In genomic region chr19:58918597-58918996, GRCm38 (mm10) we compare ENCODE assay signal across 7 mouse cellular contexts. TPM values are rescaled to one million over a fixed set of nuclear protein-coding genes. Genes with fewer than 3 reads are reported as not detected.
DNase-seq lines count a peak whose midpoint lies in the region; ATAC-seq and TF ChIP-seq lines count a peak whose summit lies in the region.

No protein-coding gene starts in this region.

- no peak overlapping the region for H3K27ac ChIP-seq in neural tube, embryonic 12.5 days
- H3K27ac ChIP-seq in forebrain, embryonic 11.5 days (ENCODE audit: low read depth, low read length): no peak overlapping the region
- no peak overlapping the region for H3K27ac ChIP-seq in liver, embryonic 14.5 days
- no peak overlapping the region for H3K27ac ChIP-seq in stomach, postnatal 0 days (replicated peaks)
- H3K27ac ChIP-seq in thymus, adult 2 months (ENCODE audit: control insufficient read depth, insufficient read depth, low read length): no peak overlapping the region

- H3K9me3 ChIP-seq in neural tube, embryonic 12.5 days: no peaks in the 10 kb centered on the region
- no peaks in the 10 kb centered on the region for H3K9me3 ChIP-seq in forebrain, embryonic 11.5 days (ENCODE audit: control insufficient read depth, low read length)
- no peaks in the 10 kb centered on the region for H3K9me3 ChIP-seq in liver, embryonic 14.5 days (ENCODE audit: control insufficient read depth, low read length)
- no peaks in the 10 kb centered on the region for H3K9me3 ChIP-seq in stomach, postnatal 0 days (ENCODE audit: control insufficient read depth, low read length)

- H3K4me2 ChIP-seq in neural tube, embryonic 12.5 days (replicated peaks): peak overlapping the region; percentile 16; the same call in 1 of the 2 replicates
- peak overlapping the region; percentile 16; the same call in 1 of the 2 replicates for H3K4me2 ChIP-seq in forebrain, embryonic 11.5 days (ENCODE audit: low read depth, low read length, severe bottlenecking)
- peak overlapping the region; percentile 33 for H3K4me2 ChIP-seq in liver, embryonic 14.5 days (ENCODE audit: low read depth)
- peak overlapping the region; percentile 49 for H3K4me2 ChIP-seq in stomach, postnatal 0 days (replicated peaks; ENCODE audit: low read depth)

- no peaks in the 10 kb centered on the region for H3K4me1 ChIP-seq in neural tube, embryonic 12.5 days
- H3K4me1 ChIP-seq in forebrain, embryonic 11.5 days (replicated peaks; ENCODE audit: control insufficient read depth, insufficient read depth, low read length): 0 out of 2 replicates have a peak, but pooled peaks cover 2% of the 10 kb centered on the region
- no peaks in the 10 kb centered on the region for H3K4me1 ChIP-seq in liver, embryonic 14.5 days (replicated peaks; ENCODE audit: control insufficient read depth in 2 of 2, insufficient read depth in 2 of 2, low read length in 1 of 2)
- no peaks in the 10 kb centered on the region for H3K4me1 ChIP-seq in stomach, postnatal 0 days (replicated peaks; ENCODE audit: control insufficient read depth, insufficient read depth)
- no peaks in the 10 kb centered on the region for H3K4me1 ChIP-seq in thymus, adult 2 months (replicated peaks; ENCODE audit: control insufficient read depth, insufficient read depth, low read length)

- TF ChIP-seq EP300 in liver, embryonic 14.5 days (IDR thresholded peaks at IDR 0.05; ENCODE audit: low read depth): no peak
- TF ChIP-seq EP300 in stomach, postnatal 0 days (optimal IDR thresholded peaks at IDR 0.05): no peak

- WGBS in neural tube, embryonic 12.5 days: 25% methylated on average over 11 of the region's 11 CpGs
- 7% methylated on average over 11 of the region's 11 CpGs for WGBS in forebrain, embryonic 11.5 days
- 11% methylated on average over 11 of the region's 11 CpGs for WGBS in liver, embryonic 14.5 days (ENCODE audit: insufficient replicate concordance)
- WGBS in stomach, postnatal 0 days: 4% methylated on average over 11 of the region's 11 CpGs
- WGBS in thymus, adult 2 months: 14% methylated on average over 11 of the region's 11 CpGs

- H3K27me3 ChIP-seq in neural tube, embryonic 12.5 days (replicated peaks): peaks cover 11% of the 10 kb centered on the region
- H3K27me3 ChIP-seq in forebrain, embryonic 11.5 days (ENCODE audit: control insufficient read depth, insufficient read depth, low read length): peaks cover 11% of the 10 kb centered on the region
- H3K27me3 ChIP-seq in liver, embryonic 14.5 days (ENCODE audit: control insufficient read depth, insufficient read depth, low read length): no peaks in the 10 kb centered on the region
- no peaks in the 10 kb centered on the region for H3K27me3 ChIP-seq in stomach, postnatal 0 days (ENCODE audit: control insufficient read depth, insufficient read depth, low read length)
- no peaks in the 10 kb centered on the region for H3K27me3 ChIP-seq in thymus, adult 2 months (ENCODE audit: control insufficient read depth, insufficient read depth, low read length)

- no peak overlapping the region for H3K4me3 ChIP-seq in neural tube, embryonic 12.5 days
- H3K4me3 ChIP-seq in forebrain, embryonic 11.5 days (ENCODE audit: low read depth, low read length): no peak overlapping the region
- 0 out of 4 replicates have a peak overlapping the region, but pooled peaks of 1 of the 2 experiments have one; percentile 11 for H3K4me3 ChIP-seq in liver, embryonic 14.5 days (ENCODE audit: insufficient read depth in 1 of 2, low read depth in 2 of 2, low read length in 2 of 2)
- peak overlapping the region; percentile 23 for H3K4me3 ChIP-seq in stomach, postnatal 0 days (ENCODE audit: low read depth, low read length)
- H3K4me3 ChIP-seq in thymus, adult 2 months (ENCODE audit: control insufficient read depth, insufficient read depth, low read length): no peak overlapping the region

- TF ChIP-seq CTCF in liver, embryonic 14.5 days (IDR thresholded peaks at IDR 0.05; ENCODE audit: low read depth): peak; percentile 2; the same call in 1 of the 2 replicates
- TF ChIP-seq CTCF in stomach, postnatal 0 days (IDR thresholded peaks at IDR 0.05; ENCODE audit: low read depth): peak; percentile 45
- no peak for TF ChIP-seq CTCF in thymus, adult 2 months (IDR thresholded peaks at IDR 0.05; ENCODE audit: borderline replicate concordance, control insufficient read depth, extremely low read depth, insufficient read depth, low read length, poor library complexity)

- ATAC-seq in neural tube, embryonic 12.5 days (ENCODE audit: low FRiP score, low read depth): no peak
- no peak for ATAC-seq in forebrain, embryonic 11.5 days (replicated peaks; ENCODE audit: low FRiP score)
- no peak for ATAC-seq in liver, embryonic 14.5 days (ENCODE audit: insufficient read depth)
- no peak for ATAC-seq in stomach, postnatal 0 days (ENCODE audit: low FRiP score, low TSS enrichment)

- no peak for TF ChIP-seq POLR2A in thymus, adult 2 months (IDR thresholded peaks at IDR 0.05; ENCODE audit: control insufficient read depth, extremely low read depth, insufficient read depth, low read length, poor library complexity)

- no peaks in the 10 kb centered on the region for H3K36me3 ChIP-seq in neural tube, embryonic 12.5 days
- no peaks in the 10 kb centered on the region for H3K36me3 ChIP-seq in forebrain, embryonic 11.5 days (ENCODE audit: control insufficient read depth, insufficient read depth, low read length)
- H3K36me3 ChIP-seq in liver, embryonic 14.5 days (replicated peaks; ENCODE audit: control insufficient read depth, insufficient read depth, low read depth): no peaks in the 10 kb centered on the region
- no peaks in the 10 kb centered on the region for H3K36me3 ChIP-seq in stomach, postnatal 0 days (ENCODE audit: control insufficient read depth, insufficient read depth, low read length)
- H3K36me3 ChIP-seq in thymus, adult 2 months (ENCODE audit: control insufficient read depth, insufficient read depth, low read length): no peaks in the 10 kb centered on the region

- no peak overlapping the region for H3K9ac ChIP-seq in neural tube, embryonic 12.5 days
- 0 out of 2 replicates have a peak overlapping the region, but pooled peaks have one; percentile 1 for H3K9ac ChIP-seq in forebrain, embryonic 11.5 days (ENCODE audit: low read length)
- H3K9ac ChIP-seq in liver, embryonic 14.5 days (replicated peaks): no peak overlapping the region
- H3K9ac ChIP-seq in stomach, postnatal 0 days (ENCODE audit: low read length): no peak overlapping the region

- no peak for DNase-seq in neural tube, embryonic 10.5 days (ENCODE audit: extremely low spot score, low spot score)
- DNase-seq in forebrain, embryonic 11.5 days (ENCODE audit: low spot score): no peak
- no peak for DNase-seq in liver, embryonic 14.5 days (ENCODE audit: low read depth in 3 of 3, low spot score in 3 of 3)
- DNase-seq in stomach, postnatal 0 days (ENCODE audit: low spot score): no peak
- DNase-seq in thymus, adult 2 months: no peak
- no peak for DNase-seq in gastrocnemius, postnatal 10 days

RNA-seq across cellular contexts. Expression of gene Eno4, which starts 24.6 kb away (rescaled TPM):
- 0.41 and 0.55 TPM in 2 replicates for polyA plus RNA-seq in neural tube, embryonic 12.5 days (2016; fragmentation: Nextera tagmentation; extraction: Ambion mirVana)
- 0.98 and 1.9 TPM in 2 replicates for polyA plus RNA-seq in forebrain, embryonic 11.5 days (2014; fragmentation: Nextera tagmentation; extraction: Ambion mirVana)
- polyA plus RNA-seq in liver, embryonic 14.5 days (2012; rRNA removed): 0.02 and 0.03 TPM in 2 replicates
- not detected in 2 replicates for polyA plus RNA-seq in liver, embryonic 14.5 days (2014; fragmentation: Nextera tagmentation; extraction: Ambion mirVana)
- 0.06 and 0.13 TPM in 2 replicates for polyA plus RNA-seq in stomach, postnatal 0 days (2015; fragmentation: Nextera tagmentation; extraction: Ambion mirVana)
- 0.09 and 0.14 TPM in 2 replicates for polyA plus RNA-seq in thymus, adult 2 months (2012; rRNA removed)
- under 1 TPM in 1 of 2 experiments, not detected in 1; 0.09 TPM for total RNA-seq in gastrocnemius, postnatal 10 days (2021)

RNA-seq across cellular contexts. Expression of gene Hspa12a, which starts 24.9 kb away (rescaled TPM):
- 67.0 and 74.2 TPM in 2 replicates for polyA plus RNA-seq in neural tube, embryonic 12.5 days (2016; fragmentation: Nextera tagmentation; extraction: Ambion mirVana)
- 6.5 and 7.4 TPM in 2 replicates for polyA plus RNA-seq in forebrain, embryonic 11.5 days (2014; fragmentation: Nextera tagmentation; extraction: Ambion mirVana)
- polyA plus RNA-seq in liver, embryonic 14.5 days (2012; rRNA removed): 0.25 and 0.32 TPM in 2 replicates
- polyA plus RNA-seq in liver, embryonic 14.5 days (2014; fragmentation: Nextera tagmentation; extraction: Ambion mirVana): 0.19 and 0.37 TPM in 2 replicates
- 1.7 and 2.5 TPM in 2 replicates for polyA plus RNA-seq in stomach, postnatal 0 days (2015; fragmentation: Nextera tagmentation; extraction: Ambion mirVana)
- 1.5 and 3.3 TPM in 2 replicates for polyA plus RNA-seq in thymus, adult 2 months (2012; rRNA removed)
- total RNA-seq in gastrocnemius, postnatal 10 days (2021): 10 to 100 TPM; 16.2 to 16.8 TPM
